Mouse (Mus musculus) gastrocnemius, adult 8-10 months (tissue): ENCODE results near the gene Vegfa. TPM values are rescaled to one million over a fixed set of nuclear protein-coding genes. Genes with fewer than 3 reads are reported as not detected.
"Not testable (repeated sequence)": the region's sequence is repeated elsewhere in the genome, so short reads cannot be mapped to it uniquely, and the experiment has no call there.

Source experiments
- DNase-seq, 2 experiments: peaks; one replicate each; pipeline ENCODE4 v3.0.0; 2022; ENCODE audit warnings: low spot score in 2 of 2
- total RNA-seq, 4 experiments: library from RNA; stranded (reverse); gene quantifications; 2 replicates each; pipeline ENCODE4 v1.2.4; 2022

The Vegfa gene
- total RNA-seq, 4 experiments from 2014 or later, result 88.9 to 165 (median 110) TPM

GRCm38 (mm10) chr17:46003717-46004481 is 28.3 kb downstream of the Vegfa start:
- no peak for DNase-seq

GRCm38 (mm10) chr17:45999366-45999940 is 32.7 kb downstream of the Vegfa start:
- no peak for DNase-seq

DNA sequence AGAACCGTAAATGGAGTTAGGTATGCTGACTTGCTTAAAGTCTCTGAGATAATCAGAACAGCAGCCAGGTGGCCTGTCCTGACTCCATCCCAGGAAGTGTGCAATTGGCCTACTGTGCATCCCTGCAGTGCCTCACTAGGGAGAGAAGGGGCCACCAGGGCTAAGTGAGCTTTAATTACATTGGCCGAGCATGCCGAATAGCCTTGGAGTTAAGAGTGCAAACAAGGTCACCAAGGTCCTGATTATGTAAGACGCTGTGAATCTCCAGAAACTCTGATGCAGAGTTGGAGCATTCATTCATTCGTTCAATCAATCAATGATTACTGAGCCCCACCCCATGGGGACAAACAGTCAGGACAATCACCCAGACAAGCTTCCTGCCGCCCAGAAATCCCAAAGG is 33.8 kb downstream of the Vegfa start:
- DNase-seq, result no peak

- no peak for DNase-seq
Measured at GRCm38 (mm10) chr17:45996921-45997444, 35.2 kb downstream of the Vegfa start.

- no peak for DNase-seq
Measured at GRCm38 (mm10) chr17:45994281-45994817, 37.8 kb downstream of the Vegfa start.

DNA sequence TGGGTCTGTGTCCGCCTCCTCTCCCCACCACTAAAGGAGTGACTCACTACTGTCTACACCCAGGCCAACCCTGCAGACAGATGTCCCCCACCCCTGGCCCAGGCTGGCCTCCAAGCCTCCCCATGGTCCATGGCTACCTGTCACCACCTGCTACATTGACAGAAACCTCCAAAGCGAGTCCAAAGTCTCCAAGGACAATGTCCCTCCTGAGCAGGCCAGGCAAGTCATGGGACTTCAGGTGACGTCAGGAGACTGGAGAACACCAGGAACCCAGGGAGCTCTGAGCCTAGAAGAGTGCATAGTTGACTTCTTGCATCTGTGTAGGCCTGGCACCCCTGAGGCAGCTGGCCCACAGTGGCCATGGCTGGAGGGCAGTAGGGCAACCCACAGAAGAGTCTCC is 45.3 kb downstream of the Vegfa start:
- DNase-seq, result no peak

GRCm38 (mm10) chr17:45986374-45986773 is 45.8 kb downstream of the Vegfa start:
- DNase-seq, result no peak

GRCm38 (mm10) chr17:45983185-45983584 is 49.0 kb downstream of the Vegfa start:
- not testable (repeated sequence) for DNase-seq

- DNase-seq, result no peak
Measured at GRCm38 (mm10) chr17:45981841-45982240, 50.3 kb downstream of the Vegfa start.

GRCm38 (mm10) chr17:45979025-45979805 is 53.0 kb downstream of the Vegfa start:
- DNase-seq, result no peak

GRCm38 (mm10) chr17:45974461-45974860 is 57.7 kb downstream of the Vegfa start:
- DNase-seq, result no peak

GRCm38 (mm10) chr17:45973214-45973613 is 59.0 kb downstream of the Vegfa start:
- no peak for DNase-seq

DNA sequence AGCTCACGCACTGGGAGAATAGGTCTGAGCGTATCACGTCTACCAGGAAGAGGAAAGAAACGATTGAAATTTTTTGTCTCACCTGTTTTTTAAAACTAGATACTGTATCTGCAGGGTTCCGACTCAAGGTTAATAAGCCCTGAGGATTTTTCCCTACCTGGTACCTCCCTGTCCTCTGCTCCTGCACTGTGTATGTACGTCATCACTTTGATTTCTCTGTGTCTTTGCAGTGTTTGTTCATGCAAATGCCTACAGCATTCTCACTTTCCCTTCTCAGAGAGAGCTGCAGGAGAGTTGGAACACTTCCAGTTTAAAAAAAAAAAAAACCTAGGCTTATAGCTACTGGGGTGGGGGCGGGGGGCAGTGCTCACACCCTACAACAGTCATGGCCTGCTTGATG is 59.8 kb downstream of the Vegfa start:
- DNase-seq, result no peak

DNA sequence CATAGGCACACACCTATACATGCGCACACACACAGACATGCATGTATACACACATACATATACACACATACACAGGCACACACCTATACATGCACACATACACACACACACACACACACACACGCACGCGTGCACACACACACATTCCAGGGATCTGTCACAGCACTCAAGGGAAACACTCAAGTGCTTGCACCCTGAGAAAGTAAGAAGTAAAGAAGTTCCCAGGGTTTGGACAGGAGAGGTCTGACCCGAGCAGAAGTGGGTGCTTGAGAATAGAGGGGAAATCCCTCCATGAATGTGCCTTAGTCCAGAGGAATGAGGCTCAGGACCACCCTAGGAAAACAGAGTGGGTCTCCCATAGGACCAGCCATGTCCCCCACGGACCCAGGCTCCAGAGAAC is 60.4 kb downstream of the Vegfa start:
- DNase-seq, result no peak

GRCm38 (mm10) chr17:45970741-45971550 is 61.2 kb downstream of the Vegfa start:
- no peak for DNase-seq

GRCm38 (mm10) chr17:45969596-45969995 is 62.6 kb downstream of the Vegfa start:
- no peak for DNase-seq

GRCm38 (mm10) chr17:45968341-45968740 is 63.8 kb downstream of the Vegfa start:
- no peak for DNase-seq
